Mouse (Mus musculus) thymus, adult 2 months (tissue): ENCODE data around the gene Cct5.

ENCODE experiments used
- CTCF ChIP-seq: fragments of 200-500 bp; IDR thresholded peaks from 2 replicates; pipeline ENCODE4 v1.5.1; 2012; ENCODE audit warnings: mild to moderate bottlenecking, control low read depth, low read length, moderate library complexity, borderline replicate concordance; ENCODE audit not compliant: control insufficient read depth, poor library complexity, insufficient read depth; ENCODE audit errors: extremely low read depth
- POLR2A ChIP-seq: fragments of 200-500 bp; IDR thresholded peaks from 2 replicates; pipeline ENCODE4 v1.6.1; 2012; ENCODE audit warnings: mild to moderate bottlenecking, low read length, control low read depth, moderate library complexity; ENCODE audit not compliant: control insufficient read depth, poor library complexity, insufficient read depth; ENCODE audit errors: extremely low read depth

- TF ChIP-seq CTCF (no peak), POLR2A (no peak)
These were observed 46.7 kb downstream of the Cct5 start for GRCm38 (mm10) chr15:31554855-31555254.
